Mouse (Mus musculus) liver, embryonic 14 days (tissue): ENCODE results near the gene Ssxb2. TPM values are rescaled to one million over a fixed set of nuclear protein-coding genes. Genes with fewer than 3 reads are reported as not detected.

Source experiments
- polyA plus RNA-seq: library from polyadenylated mRNA; depleted of rRNA; stranded (reverse); fragments of >200 nt; gene quantifications from 2 replicates; pipeline ENCODE4 v1.2.3, GENCODE M21; 2012; rRNA removed

Ssxb2 gene
- not detected in 2 replicates for polyA plus RNA-seq

GRCm38 (mm10) chrX:8461626-8462025 lies at the start of gene Ssxb2:
Ssxb2 (minus strand) TSS chrX:8461726.

DNA sequence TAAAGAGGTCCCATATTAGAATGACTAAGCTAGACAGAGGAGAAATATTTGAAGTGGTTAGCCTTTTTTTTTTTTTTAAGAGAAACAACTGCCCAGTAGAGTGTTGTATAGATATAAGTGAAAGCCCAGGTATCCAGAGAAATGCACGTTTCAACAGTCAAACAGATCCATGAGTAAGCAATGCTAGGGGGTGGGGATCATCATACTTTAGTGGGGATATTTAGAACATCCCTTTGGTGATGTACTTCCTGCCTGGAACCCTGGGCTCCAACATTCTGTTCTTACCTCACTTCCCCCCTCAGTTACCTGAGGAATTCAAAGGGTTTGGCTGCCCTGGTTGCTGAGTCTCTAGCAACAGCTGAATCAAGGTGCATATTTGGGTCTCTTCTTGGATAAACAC lies 48.5 kb downstream of the Ssxb2 start, which contains the start of gene Ssxb1:
TSS of gene Ssxb1 (plus strand) at position 301 of the 400 bp plus-strand sequence.

Other genes starting within 250 kb of the Ssxb2 start
- gene Ftsj1, start 209.3 kb downstream of the Ssxb2 start, polyA plus RNA-seq = 21.8 and 26.1 TPM in 2 replicates
- gene Slc38a5, start 190.6 kb downstream of the Ssxb2 start, polyA plus RNA-seq = 37.7 and 48.2 TPM in 2 replicates
- gene Ssxb10, start 134.3 kb downstream of the Ssxb2 start, polyA plus RNA-seq = not detected in 2 replicates
- gene Ssxb9, start 94.7 kb downstream of the Ssxb2 start, polyA plus RNA-seq = not detected in 2 replicates
- not detected in 2 replicates for gene Ssxb1, start 48.4 kb downstream of the Ssxb2 start, polyA plus RNA-seq
- gene Gm14459, start 63.2 kb upstream of the Ssxb2 start, polyA plus RNA-seq = not detected in 2 replicates
- not detected in 2 replicates for gene Ssxb6, start 86.5 kb upstream of the Ssxb2 start, polyA plus RNA-seq
- not detected in 2 replicates for gene Ssxb3, start 130.1 kb upstream of the Ssxb2 start, polyA plus RNA-seq
- gene Ssxb8, start 229.1 kb upstream of the Ssxb2 start, polyA plus RNA-seq = not detected in 2 replicates